Mouse (Mus musculus) inflammation-experienced regulatory T-cells, adult 6 months (primary cell): ENCODE results near the gene Dzank1. TPM values are rescaled to one million over a fixed set of nuclear protein-coding genes. Genes with fewer than 3 reads are reported as not detected.

Experiments
- polyA plus RNA-seq, 3 experiments: library from polyadenylated mRNA; unstranded; fragments of 100-300 nt; shearing (Covaris generic); gene quantifications; one replicate each; pipeline ENCODE4 v1.2.1; 2017

Gene Dzank1
- polyA plus RNA-seq, 3 experiments from 2014 or later: 0.08 to 1.0 TPM; not detected in 1

Other genes with a start within 250 kb of the Dzank1 start
- not detected for gene Ovol2, start 195.3 kb downstream of the Dzank1 start, polyA plus RNA-seq
- 10 to 100 TPM; 10.8 to 20.3 (median 15.7) TPM for gene Kat14, start 158.4 kb downstream of the Dzank1 start, polyA plus RNA-seq
- 1 to 10 TPM in 2 of 3 experiments, not detected in 1; 1.4 to 3.2 TPM for gene Pet117, start 158.4 kb downstream of the Dzank1 start, polyA plus RNA-seq
- 10 to 100 TPM; 21.3 to 36.9 (median 25.8) TPM for gene Polr3f, start 304 bp upstream of the Dzank1 start, polyA plus RNA-seq
- gene Rbbp9, start 23.5 kb upstream of the Dzank1 start, polyA plus RNA-seq: 10 to 100 TPM in 2 of 3 experiments, 1 to 10 TPM in 1; 6.4 to 12.6 (median 11.0) TPM
- gene Sec23b, start 28.8 kb upstream of the Dzank1 start, polyA plus RNA-seq: 100 to 1,000 TPM in 1 of 3 experiments, 10 to 100 TPM in 2; 77.6 to 101 (median 88.4) TPM
- 10 to 100 TPM; 23.4 to 29.0 (median 24.8) TPM for gene Smim26, start 66.6 kb upstream of the Dzank1 start, polyA plus RNA-seq
- 10 to 100 TPM; 64.8 to 90.8 (median 83.9) TPM for gene Dtd1, start 72.5 kb upstream of the Dzank1 start, polyA plus RNA-seq